8 mouse cellular contexts compared by ENCODE assay signal in the genomic region with DNA sequence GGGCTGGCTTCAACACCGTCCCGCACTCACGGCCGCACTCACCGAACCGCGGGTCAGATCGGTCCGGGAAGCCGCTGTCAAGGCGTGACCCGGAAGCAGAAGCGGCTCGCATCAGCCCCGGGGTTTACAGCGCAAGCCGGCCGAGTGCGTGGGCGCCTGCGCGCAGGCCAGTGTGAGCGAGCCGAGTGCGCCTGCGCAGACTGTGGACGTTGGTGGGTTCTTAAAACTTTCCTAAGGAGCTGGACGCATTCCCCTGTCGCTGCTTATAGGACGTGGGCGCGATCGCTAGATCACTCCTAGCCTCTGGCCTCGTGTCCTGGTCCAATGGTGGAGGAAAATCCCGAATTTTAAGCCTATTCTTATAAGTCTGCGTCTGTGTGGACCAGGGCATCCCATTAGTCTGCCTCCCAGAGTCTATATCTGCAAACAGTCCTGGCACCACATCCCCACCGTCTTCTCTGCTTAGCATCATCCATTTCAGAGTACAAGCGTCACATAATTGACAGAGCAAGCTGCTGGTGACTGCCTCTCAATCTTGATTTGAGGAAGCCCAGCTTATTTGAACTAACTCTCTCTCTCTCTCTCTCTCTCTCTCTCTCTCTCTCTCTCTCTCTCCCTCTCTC. TPM values are rescaled to one million over a fixed set of nuclear protein-coding genes. Genes with fewer than 3 reads are reported as not detected.
DNase-seq lines count a peak whose midpoint lies in the region; ATAC-seq lines count a peak whose summit lies in the region.

No protein-coding gene starts in this region.

- peak; percentile 95 to 97 for DNase-seq in adrenal gland, adult (ENCODE audit: inconsistent age in 2 of 2, low spot score in 1 of 2)
- peak; percentile 95 for DNase-seq in embryo, embryonic 10.5 days (ENCODE audit: low spot score)
- DNase-seq in gastrocnemius, postnatal 14 days: peak; percentile 95
- DNase-seq in intestine, embryonic 14.5 days (ENCODE audit: low spot score): peak; percentile 91
- peak; percentile 95 to 97 for DNase-seq in left cerebral cortex, postnatal 14 days (ENCODE audit: low spot score in 2 of 2)
- DNase-seq in mesoderm, embryonic 11.5 days (ENCODE audit: low read depth, low spot score): peak; percentile 96
- peak; percentile 93 to 95 for DNase-seq in right cerebral cortex, postnatal 36 days (ENCODE audit: low spot score in 2 of 2)
- peak; percentile 93 for DNase-seq in yolk sac, embryonic 10.5 days (ENCODE audit: low spot score)

- H3K4me2 ChIP-seq in intestine, embryonic 14.5 days (ENCODE audit: low read length): peak overlapping the region; percentile 82

- H3K4me3 ChIP-seq in intestine, embryonic 14.5 days (ENCODE audit: low read depth, low read length): peak overlapping the region; percentile 90

- under 1% methylated on average over 38 of the region's 38 CpGs for WGBS in intestine, embryonic 14.5 days

- no peaks in the 10 kb centered on the region for H3K9me3 ChIP-seq in intestine, embryonic 14.5 days (ENCODE audit: control insufficient read depth, low read length)

- H3K36me3 ChIP-seq in intestine, embryonic 14.5 days (ENCODE audit: control insufficient read depth, insufficient read depth, low read length): peaks cover 19% of the 10 kb centered on the region

- peak; percentile 96 for ATAC-seq in intestine, embryonic 14.5 days (replicated peaks; ENCODE audit: low FRiP score, low TSS enrichment, low read depth)

- peaks cover 6% of the 10 kb centered on the region; the same call in 1 of the 2 replicates for H3K4me1 ChIP-seq in intestine, embryonic 14.5 days (replicated peaks; ENCODE audit: control insufficient read depth, insufficient read depth, low read length)

- H3K9ac ChIP-seq in intestine, embryonic 14.5 days (ENCODE audit: low read length): peak overlapping the region; percentile 69

- H3K27me3 ChIP-seq in intestine, embryonic 14.5 days (replicated peaks; ENCODE audit: control insufficient read depth, insufficient read depth, low read length): no peaks in the 10 kb centered on the region

- intact Hi-C loops in gastrocnemius, postnatal 14 days (cut with DNase I; ENCODE audit: low total_unique reads): no loop called here
- intact Hi-C loops in left cerebral cortex, postnatal 14 days (cut with DNase I): loop anchor here (5.0 kb wide), 1 partner anchor 38 kb away; no protein-coding TSS in a partner anchor

- peak overlapping the region; percentile 16; the same call in 1 of the 2 replicates for H3K27ac ChIP-seq in intestine, embryonic 14.5 days (ENCODE audit: low read depth)

RNA-seq across cellular contexts. Expression of a gene that starts 19.8 kb away (rescaled TPM):
- total RNA-seq in gastrocnemius, postnatal 14 days (2021): 100 to 1,000 TPM; 146 to 157 TPM
- polyA plus RNA-seq in intestine, embryonic 14.5 days (2014; fragmentation: Nextera tagmentation; extraction: Ambion mirVana): 47.7 and 50.3 TPM in 2 replicates
- total RNA-seq in left cerebral cortex, postnatal 14 days (2021): 10 to 100 TPM; 43.4 to 45.4 TPM

RNA-seq across cellular contexts. Expression of a gene that starts 21.3 kb away (rescaled TPM):
- total RNA-seq in gastrocnemius, postnatal 14 days (2021): not detected
- 1.6 and 2.0 TPM in 2 replicates for polyA plus RNA-seq in intestine, embryonic 14.5 days (2014; fragmentation: Nextera tagmentation; extraction: Ambion mirVana)
- total RNA-seq in left cerebral cortex, postnatal 14 days (2021): 10 to 100 TPM; 28.3 TPM

RNA-seq across cellular contexts. Expression of a gene that starts 49.7 kb away (rescaled TPM):
- not detected for total RNA-seq in gastrocnemius, postnatal 14 days (2021)
- not detected in 2 replicates for polyA plus RNA-seq in intestine, embryonic 14.5 days (2014; fragmentation: Nextera tagmentation; extraction: Ambion mirVana)
- not detected for total RNA-seq in left cerebral cortex, postnatal 14 days (2021)

RNA-seq across cellular contexts. Expression of a gene that starts 52.1 kb away (rescaled TPM):
- total RNA-seq in gastrocnemius, postnatal 14 days (2021): 1 to 10 TPM; 6.8 to 7.0 TPM
- polyA plus RNA-seq in intestine, embryonic 14.5 days (2014; fragmentation: Nextera tagmentation; extraction: Ambion mirVana): 36.3 and 36.4 TPM in 2 replicates
- 10 to 100 TPM; 11.8 to 13.7 TPM for total RNA-seq in left cerebral cortex, postnatal 14 days (2021)

RNA-seq across cellular contexts. Expression of a gene that starts 53.3 kb away (rescaled TPM):
- 1,000 to 10,000 TPM; 1,399 to 1,520 TPM for total RNA-seq in gastrocnemius, postnatal 14 days (2021)
- polyA plus RNA-seq in intestine, embryonic 14.5 days (2014; fragmentation: Nextera tagmentation; extraction: Ambion mirVana): 28.8 and 31.4 TPM in 2 replicates
- 100 to 1,000 TPM; 349 to 369 TPM for total RNA-seq in left cerebral cortex, postnatal 14 days (2021)

Comparison
In these comparisons a context has a peak if more than half of its experiments do, and no peak if none do; other contexts are left out.
1. Peak in every context shown above with its lines: DNase-seq, ATAC-seq, H3K4me3 ChIP-seq and H3K27ac ChIP-seq.
2. RNA of a gene that starts 21.3 kb away (total RNA-seq): 28.3 TPM in left cerebral cortex, postnatal 14 days; not detected in gastrocnemius, postnatal 14 days; every median in the first group is over 10 times any median in the second.